Comparison of ENCODE assay signal across 26 mouse cellular contexts in the genomic region with DNA sequence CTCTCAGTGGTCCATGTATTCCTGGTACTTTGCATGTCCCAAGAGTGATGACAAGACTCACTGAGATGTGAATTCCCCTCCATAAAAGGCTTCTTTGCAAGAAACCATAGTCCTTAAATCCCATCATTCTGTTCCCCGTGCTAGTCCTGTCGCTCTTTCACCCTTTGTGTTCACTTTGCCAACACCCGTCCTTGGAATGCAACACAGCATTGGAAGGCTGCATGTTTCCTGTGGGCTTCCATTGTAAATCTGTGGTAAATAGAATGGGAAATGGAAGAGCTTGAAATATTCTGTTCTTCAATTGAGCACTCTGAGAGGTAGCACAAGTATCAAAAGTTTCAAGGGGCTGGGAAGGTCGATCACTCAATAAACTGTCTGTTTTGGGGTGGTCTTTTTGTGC.
"Had no signal": no experiment of that assay in that cellular context is flagged by ENCODE, and none has a peak within 500 bp of the region (broad histone marks: within the 10 kb centered on the region; RNA-seq: fewer than 3 reads in every experiment).

No protein-coding gene starts in this region.

- H3K4me2 ChIP-seq: embryonic facial prominence, embryonic 12.5 days; embryonic facial prominence, embryonic 13.5 days; embryonic facial prominence, embryonic 15.5 days; forebrain, embryonic 12.5 days; forebrain, embryonic 13.5 days; forebrain, embryonic 15.5 days; heart, embryonic 11.5 days had no signal

- DNase-seq: cerebellum, adult 9-11 months; cerebellum, postnatal 10 days; cerebellum, postnatal 14 days; cerebellum, postnatal 25 days; cerebellum, postnatal 36 days; embryo, embryonic 11 days; forebrain, postnatal 0 days; gastrocnemius, adult 2 months; gastrocnemius, postnatal 10 days; gastrocnemius, postnatal 14 days; gastrocnemius, postnatal 25 days; gastrocnemius, postnatal 36 days; heart, adult 11 months; heart, adult 18-20 months had no signal

- H3K36me3 ChIP-seq: embryonic facial prominence, embryonic 10.5 days; embryonic facial prominence, embryonic 12.5 days; embryonic facial prominence, embryonic 13.5 days; embryonic facial prominence, embryonic 15.5 days; forebrain, embryonic 10.5 days; forebrain, embryonic 12.5 days; forebrain, embryonic 15.5 days had no signal

- H3K27me3 ChIP-seq: embryonic facial prominence, embryonic 12.5 days; embryonic facial prominence, embryonic 13.5 days; embryonic facial prominence, embryonic 15.5 days; forebrain, embryonic 13.5 days; forebrain, embryonic 15.5 days had no signal

- H3K4me1 ChIP-seq: embryonic facial prominence, embryonic 12.5 days; embryonic facial prominence, embryonic 13.5 days; embryonic facial prominence, embryonic 15.5 days; forebrain, embryonic 13.5 days; forebrain, embryonic 15.5 days had no signal

- H3K4me3 ChIP-seq: embryonic facial prominence, embryonic 10.5 days; embryonic facial prominence, embryonic 12.5 days; embryonic facial prominence, embryonic 13.5 days; embryonic facial prominence, embryonic 15.5 days; erythroblast, embryonic 14.5 days; forebrain, embryonic 10.5 days; forebrain, embryonic 12.5 days; forebrain, embryonic 13.5 days; forebrain, embryonic 15.5 days; gastrocnemius, adult 2 months had no signal

- H3K9me3 ChIP-seq: embryonic facial prominence, embryonic 10.5 days; embryonic facial prominence, embryonic 15.5 days; forebrain, embryonic 15.5 days had no signal

- H3K9ac ChIP-seq: embryonic facial prominence, embryonic 12.5 days; embryonic facial prominence, embryonic 13.5 days; embryonic facial prominence, embryonic 15.5 days; forebrain, embryonic 12.5 days; forebrain, embryonic 13.5 days; forebrain, embryonic 15.5 days; forebrain, postnatal 0 days had no signal

- H3K27ac ChIP-seq: embryonic facial prominence, embryonic 10.5 days; embryonic facial prominence, embryonic 12.5 days; embryonic facial prominence, embryonic 13.5 days; embryonic facial prominence, embryonic 15.5 days; forebrain, embryonic 10.5 days; forebrain, embryonic 12.5 days; forebrain, embryonic 13.5 days; forebrain, embryonic 15.5 days; gastrocnemius, adult 2 months had no signal

- ATAC-seq: forebrain, embryonic 13.5 days; forebrain, embryonic 14.5 days; forebrain, embryonic 15.5 days; forebrain, embryonic 16.5 days; forebrain, postnatal 0 days had no signal
